Mouse (Mus musculus) cerebellum, adult 2 months (tissue): ENCODE measurements around the gene Rbm4. TPM values are rescaled to one million over a fixed set of nuclear protein-coding genes. Genes with fewer than 3 reads are reported as not detected.
A peak's percentile ranks its signal among the peaks of the same experiment; 100 is the strongest.

Experiments used
- DNase-seq, 2 experiments: peaks; one replicate each; pipeline ENCODE4 v3.0.0; 2021
- H3K27ac ChIP-seq: fragments of 200-500 bp; 2 replicates; pipeline ENCODE4 v1.5.1; 2012; ENCODE audit warnings: low read length, control low read depth, inconsistent platforms; ENCODE audit not compliant: insufficient read depth
- H3K27me3 ChIP-seq: fragments of 200-500 bp; 2 replicates; pipeline ENCODE4 v1.6.1; 2012; ENCODE audit warnings: inconsistent platforms, mild to moderate bottlenecking, low read length, moderate library complexity; ENCODE audit not compliant: control insufficient read depth, insufficient read depth
- H3K4me1 ChIP-seq: fragments of 200-500 bp; 2 replicates; pipeline ENCODE4 v1.6.1; 2011; ENCODE audit warnings: low read length; ENCODE audit not compliant: control insufficient read depth, insufficient read depth
- H3K4me3 ChIP-seq: fragments of 200-500 bp; replicated peaks from 2 replicates; pipeline ENCODE3; 2011; ENCODE audit warnings: mild to moderate bottlenecking, low read depth, low read length, control low read depth; ENCODE audit not compliant: insufficient read depth
- CTCF ChIP-seq: fragments of 200-500 bp; IDR thresholded peaks from 2 replicates; pipeline ENCODE4 v1.5.1; 2011; ENCODE audit warnings: low read depth, mild to moderate bottlenecking, control low read depth, low read length, moderate library complexity, borderline replicate concordance; ENCODE audit not compliant: insufficient read depth
- POLR2A ChIP-seq: fragments of 200-500 bp; IDR thresholded peaks from 2 replicates; pipeline ENCODE4 v1.6.1; 2011; ENCODE audit warnings: low read length, control low read depth, borderline replicate concordance; ENCODE audit not compliant: insufficient read depth
- WGBS: fragments of 180-500 bp; shearing (Covaris S2); methylation state at CpG from one replicate; pipeline ENCODE4 v1.1.7; 2018; 5-methylcytosine and 5-hydroxymethylcytosine counted together
- polyA plus RNA-seq: library from polyadenylated mRNA; depleted of rRNA; stranded (reverse); fragments of >200 nt; gene quantifications from 2 replicates; pipeline ENCODE4 v1.2.3, GENCODE M21; 2012; rRNA removed

Rbm4 gene
- polyA plus RNA-seq, 1 experiment = 77.5 TPM

GRCm38 (mm10) chr19:4745057-4745456 lies 48.6 kb downstream of the Rbm4 start:
- DNase-seq = peak; percentile 56 to 58
- no peak overlapping the region for H3K4me3 ChIP-seq
- H3K4me1 ChIP-seq = peaks cover 36% of the 10 kb centered on the region
- 16% methylated on average over 9 of the region's 9 CpGs for WGBS
- no peak for TF ChIP-seq CTCF
- no peak for TF ChIP-seq POLR2A
- no peaks in the 10 kb centered on the region for H3K27me3 ChIP-seq
- peak overlapping the region; percentile 37 for H3K27ac ChIP-seq

DNA sequence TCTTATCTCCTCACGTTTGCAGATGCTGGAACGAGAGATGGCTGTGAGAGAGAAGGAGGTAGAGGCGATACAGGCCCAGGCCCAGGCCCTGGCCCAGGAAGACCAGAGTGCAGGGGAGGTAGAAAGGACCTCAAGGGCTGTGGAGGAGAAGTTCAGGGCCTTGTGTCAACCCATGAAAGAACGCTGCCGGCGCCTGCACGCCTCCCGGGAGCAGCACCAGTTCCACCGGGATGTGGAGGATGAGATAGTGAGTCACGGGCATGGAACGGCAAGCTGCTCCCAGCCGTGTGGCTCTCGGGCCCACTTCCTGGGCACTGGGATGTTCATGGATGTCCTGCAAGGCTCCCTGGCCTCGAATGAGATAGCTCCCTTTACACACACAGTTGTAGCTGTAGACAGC lies 49.7 kb downstream of the Rbm4 start:
- H3K27ac ChIP-seq = no peak overlapping the region

DNA sequence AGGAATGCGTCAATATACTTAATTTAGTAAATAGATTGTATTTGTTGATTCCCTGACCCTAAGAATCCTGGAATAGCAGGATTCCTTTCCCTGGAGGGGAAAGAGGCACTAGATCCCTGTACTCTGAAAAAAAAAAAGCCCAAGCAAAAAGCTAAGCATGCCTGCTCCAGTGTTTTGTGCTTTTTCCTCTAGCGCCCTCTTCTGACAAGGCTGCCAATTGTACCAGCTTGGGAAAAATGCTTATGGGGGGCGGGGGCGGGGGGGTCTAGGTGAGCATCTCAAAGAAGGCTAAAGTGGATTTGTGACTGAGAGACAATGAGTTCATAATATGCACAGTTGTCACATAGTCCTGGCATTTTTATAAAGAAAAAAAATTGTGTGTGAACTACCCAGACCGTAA lies 50.2 kb downstream of the Rbm4 start:
- no peaks in the 10 kb centered on the region for H3K27me3 ChIP-seq
- 44% methylated on average over 5 of the region's 5 CpGs for WGBS
- peak; percentile 44 to 48 for DNase-seq

More for the DNA sequence above, 49.7 kb downstream of the Rbm4 start:
- Histone ChIP-seq H3K4me1 (peaks cover 28% of the 10 kb centered on the region), H3K27me3 (no peaks in the 10 kb centered on the region), H3K4me3 (no peak overlapping the region)
- DNase-seq = peak in 1 of 2 experiments; percentile 23
- TF ChIP-seq CTCF = no peak
- TF ChIP-seq POLR2A = no peak
- WGBS = 84% methylated on average over 14 of the region's 14 CpGs

DNA sequence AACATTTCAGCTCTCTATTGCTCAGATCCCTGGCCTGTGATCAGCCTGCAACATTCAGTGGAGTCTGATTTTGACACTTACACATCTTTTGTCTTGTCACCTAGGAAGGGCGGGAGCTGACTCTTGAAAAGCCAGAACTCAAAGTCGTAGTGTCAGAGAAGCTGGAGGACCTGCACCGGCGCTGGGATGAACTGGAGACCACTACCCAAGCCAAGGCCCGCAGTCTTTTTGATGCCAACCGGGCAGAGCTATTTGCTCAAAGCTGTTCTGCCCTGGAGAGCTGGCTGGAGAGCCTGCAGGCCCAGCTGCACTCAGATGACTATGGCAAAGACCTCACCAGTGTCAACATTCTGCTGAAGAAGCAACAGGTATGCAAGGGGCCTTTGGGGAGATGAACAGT lies 51.5 kb downstream of the Rbm4 start:
- Histone ChIP-seq H3K27me3 (no peaks in the 10 kb centered on the region), H3K4me3 (no peak overlapping the region), H3K27ac (no peak overlapping the region), H3K4me1 (peaks cover 20% of the 10 kb centered on the region)
- DNase-seq = peak in 1 of 2 experiments; percentile 14
- no peak for TF ChIP-seq POLR2A
- WGBS = 87% methylated on average over 6 of the region's 6 CpGs

More for the DNA sequence above, 50.2 kb downstream of the Rbm4 start:
- no peak overlapping the region for H3K4me3 ChIP-seq
- no peak overlapping the region for H3K27ac ChIP-seq
- TF ChIP-seq CTCF (peak; percentile 44; the same call in 1 of the 2 replicates), POLR2A (no peak)
- peaks cover 28% of the 10 kb centered on the region for H3K4me1 ChIP-seq

- no peak overlapping the region for H3K4me3 ChIP-seq
- no peak overlapping the region for H3K27ac ChIP-seq
- H3K27me3 ChIP-seq = no peaks in the 10 kb centered on the region
- peaks cover 13% of the 10 kb centered on the region for H3K4me1 ChIP-seq
- DNase-seq = no peak
- WGBS = 81% methylated on average over 10 of the region's 10 CpGs
- TF ChIP-seq CTCF = no peak
- TF ChIP-seq POLR2A = no peak
Measured at GRCm38 (mm10) chr19:4741482-4741881, 52.2 kb downstream of the Rbm4 start.

- WGBS = 89% methylated on average over 5 of the region's 5 CpGs
- no peaks in the 10 kb centered on the region for H3K27me3 ChIP-seq
- H3K27ac ChIP-seq = no peak overlapping the region
- no peak overlapping the region for H3K4me3 ChIP-seq
- no peak for DNase-seq
- TF ChIP-seq CTCF (no peak), POLR2A (no peak)
- H3K4me1 ChIP-seq = no peaks in the 10 kb centered on the region; the same call in 1 of the 2 replicates
Measured at GRCm38 (mm10) chr19:4739762-4740161, 53.9 kb downstream of the Rbm4 start.

DNA sequence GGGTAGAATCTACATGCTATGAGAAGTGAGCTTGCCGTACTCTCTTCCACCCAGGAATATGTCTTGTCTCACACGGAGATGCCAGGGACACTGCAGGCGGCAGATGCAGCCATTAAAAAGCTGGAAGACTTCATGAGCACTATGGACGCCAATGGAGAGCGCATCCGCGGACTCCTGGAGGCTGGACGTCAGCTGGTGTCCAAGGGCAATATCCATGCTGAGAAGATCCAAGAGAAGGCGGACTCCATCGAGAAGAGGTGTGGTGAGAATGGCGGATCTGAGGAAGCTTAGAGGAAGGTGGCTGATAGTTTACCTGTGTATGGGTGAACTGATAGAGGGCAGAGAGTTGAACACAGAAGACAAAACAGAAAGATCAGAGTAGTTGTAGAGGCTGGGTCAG lies 54.6 kb downstream of the Rbm4 start:
- Histone ChIP-seq H3K4me3 (no peak overlapping the region), H3K27me3 (no peaks in the 10 kb centered on the region), H3K4me1 (no peaks in the 10 kb centered on the region; the same call in 1 of the 2 replicates), H3K27ac (no peak overlapping the region)
- no peak for DNase-seq
- TF ChIP-seq POLR2A = no peak
- TF ChIP-seq CTCF = no peak
- WGBS = 57% methylated on average over 11 of the region's 11 CpGs

DNA sequence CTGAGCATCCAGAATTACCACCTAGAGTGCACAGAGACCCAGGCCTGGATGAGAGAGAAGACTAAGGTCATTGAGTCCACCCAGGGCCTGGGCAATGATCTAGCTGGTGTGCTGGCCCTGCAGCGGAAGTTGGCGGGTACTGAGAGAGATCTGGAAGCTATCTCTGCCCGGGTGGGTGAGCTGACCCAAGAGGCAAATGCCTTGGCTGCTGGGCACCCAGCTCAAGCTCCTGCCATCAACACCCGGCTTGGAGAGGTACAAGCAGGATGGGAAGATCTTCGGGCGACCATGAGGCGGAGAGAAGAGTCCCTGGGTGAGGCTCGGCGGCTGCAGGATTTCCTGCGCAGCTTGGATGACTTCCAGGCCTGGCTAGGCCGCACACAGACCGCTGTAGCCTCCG lies 55.8 kb downstream of the Rbm4 start:
- DNase-seq = no peak
- peaks cover 6% of the 10 kb centered on the region; the same call in 1 of the 2 replicates for H3K4me1 ChIP-seq
- H3K4me3 ChIP-seq = no peak overlapping the region
- TF ChIP-seq POLR2A = no peak
- TF ChIP-seq CTCF = no peak
- 56% methylated on average over 13 of the region's 13 CpGs for WGBS
- no peak overlapping the region; the same call in 1 of the 2 replicates for H3K27ac ChIP-seq
- H3K27me3 ChIP-seq = no peaks in the 10 kb centered on the region

Other genes with a start within 250 kb of the Rbm4 start
- gene Lrfn4, start 178.2 kb downstream of the Rbm4 start, polyA plus RNA-seq = 25.7 and 29.5 TPM in 2 replicates
- gene Rce1, start 168.3 kb downstream of the Rbm4 start, polyA plus RNA-seq = 58.7 and 60.9 TPM in 2 replicates
- 4.6 and 5.4 TPM in 2 replicates for gene Gm960, start 95.2 kb downstream of the Rbm4 start, polyA plus RNA-seq
- gene Sptbn2, start 82.7 kb downstream of the Rbm4 start, polyA plus RNA-seq = 132 and 147 TPM in 2 replicates
- gene Rbm4b, start 37.4 kb downstream of the Rbm4 start, polyA plus RNA-seq = 29.8 and 30.5 TPM in 2 replicates
- gene Gm21992, start 17.7 kb upstream of the Rbm4 start, polyA plus RNA-seq = 14.4 and 17.9 TPM in 2 replicates
- gene Rbm14, start 17.7 kb upstream of the Rbm4 start, polyA plus RNA-seq = 27.4 and 32.1 TPM in 2 replicates
- gene Ccs, start 45.4 kb upstream of the Rbm4 start, polyA plus RNA-seq = 49.5 and 52.7 TPM in 2 replicates
- gene Ccdc87, start 45.5 kb upstream of the Rbm4 start, polyA plus RNA-seq = 0.62 and 0.64 TPM in 2 replicates
- 211 and 216 TPM in 2 replicates for gene Ctsf, start 61.2 kb upstream of the Rbm4 start, polyA plus RNA-seq
- 1.7 and 2.0 TPM in 2 replicates for gene Actn3, start 84.0 kb upstream of the Rbm4 start, polyA plus RNA-seq
- 36.2 and 37.0 TPM in 2 replicates for gene Zdhhc24, start 84.8 kb upstream of the Rbm4 start, polyA plus RNA-seq
- 17.6 and 19.2 TPM in 2 replicates for gene Bbs1, start 112.7 kb upstream of the Rbm4 start, polyA plus RNA-seq
- gene Dpp3, start 134.4 kb upstream of the Rbm4 start, polyA plus RNA-seq = 61.0 and 61.2 TPM in 2 replicates
- gene Peli3, start 149.2 kb upstream of the Rbm4 start, polyA plus RNA-seq = 22.5 and 22.6 TPM in 2 replicates
- gene Mrpl11, start 168.2 kb upstream of the Rbm4 start, polyA plus RNA-seq = 68.5 and 74.2 TPM in 2 replicates
- gene Npas4, start 196.4 kb upstream of the Rbm4 start, polyA plus RNA-seq = 2.5 and 2.9 TPM in 2 replicates
- gene Slc29a2, start 230.0 kb upstream of the Rbm4 start, polyA plus RNA-seq = 23.8 and 24.0 TPM in 2 replicates
- gene B4gat1, start 244.9 kb upstream of the Rbm4 start, polyA plus RNA-seq = 104 and 108 TPM in 2 replicates
- gene AC124502.3, start 245.0 kb upstream of the Rbm4 start, polyA plus RNA-seq = 5.0 and 5.7 TPM in 2 replicates
- gene Brms1, start 247.5 kb upstream of the Rbm4 start, polyA plus RNA-seq = 17.6 and 20.8 TPM in 2 replicates